Mouse (Mus musculus) liver, embryonic 15.5 days (tissue): Measurements from ENCODE around the gene 4933427I04Rik. TPM values are rescaled to one million over a fixed set of nuclear protein-coding genes. Genes with fewer than 3 reads are reported as not detected.

Experiments used
- ATAC-seq: fragments of 200-750 bp; cut with Nextera tagmentation; 2 replicates; pipeline ENCODE4 v1.8.0; 2017; ENCODE audit warnings: moderate number of reproducible peaks, mild to moderate bottlenecking, moderate library complexity; ENCODE audit not compliant: insufficient read depth
- H3K27ac ChIP-seq: fragments of 300-500 bp; sonication (generic); replicated peaks from 2 replicates; pipeline ENCODE4 v1.5.1; 2015; ENCODE audit warnings: mild to moderate bottlenecking, inconsistent platforms
- H3K27me3 ChIP-seq: fragments of 300-500 bp; sonication (generic); 2 replicates; pipeline ENCODE4 v1.6.1; 2015; ENCODE audit warnings: mild to moderate bottlenecking, inconsistent platforms
- H3K36me3 ChIP-seq: fragments of 300-500 bp; sonication (generic); replicated peaks from 2 replicates; pipeline ENCODE4 v1.6.1; 2015; ENCODE audit warnings: moderate library complexity, mild to moderate bottlenecking, inconsistent platforms
- H3K4me1 ChIP-seq: fragments of 300-500 bp; sonication (generic); replicated peaks from 2 replicates; pipeline ENCODE4 v1.6.1; 2015; ENCODE audit warnings: inconsistent platforms
- H3K4me2 ChIP-seq: fragments of 300-500 bp; sonication (generic); 2 replicates; pipeline ENCODE4 v1.6.1; 2015; ENCODE audit warnings: moderate library complexity, mild to moderate bottlenecking, inconsistent platforms
- H3K4me3 ChIP-seq: fragments of 300-500 bp; sonication (generic); replicated peaks from 2 replicates; pipeline ENCODE4 v1.5.1; 2015; ENCODE audit warnings: mild to moderate bottlenecking, inconsistent platforms
- H3K9ac ChIP-seq: fragments of 300-500 bp; sonication (generic); 2 replicates; pipeline ENCODE4 v1.6.1; 2015; ENCODE audit warnings: moderate library complexity, mild to moderate bottlenecking, inconsistent platforms
- H3K9me3 ChIP-seq: fragments of 300-500 bp; sonication (generic); replicated peaks from 2 replicates; pipeline ENCODE4 v1.6.1; 2016; ENCODE audit warnings: inconsistent platforms
- WGBS: fragments of 180-500 bp; shearing (Covaris S2); methylation state at CpG from one replicate; pipeline ENCODE4 v1.1.7; 2015; ENCODE audit warnings: mixed read lengths; ENCODE audit not compliant: insufficient replicate concordance; 5-methylcytosine and 5-hydroxymethylcytosine counted together
- polyA plus RNA-seq: library from polyadenylated mRNA; unstranded; fragments of >200 nt; fragmentation: Nextera tagmentation; extraction: Ambion mirVana; gene quantifications from 2 replicates; pipeline ENCODE4 v1.2.1, GENCODE M21; 2015

Gene 4933427I04Rik
- 0.03 TPM in 1 of 2 replicates, not detected in the other for polyA plus RNA-seq

DNA sequence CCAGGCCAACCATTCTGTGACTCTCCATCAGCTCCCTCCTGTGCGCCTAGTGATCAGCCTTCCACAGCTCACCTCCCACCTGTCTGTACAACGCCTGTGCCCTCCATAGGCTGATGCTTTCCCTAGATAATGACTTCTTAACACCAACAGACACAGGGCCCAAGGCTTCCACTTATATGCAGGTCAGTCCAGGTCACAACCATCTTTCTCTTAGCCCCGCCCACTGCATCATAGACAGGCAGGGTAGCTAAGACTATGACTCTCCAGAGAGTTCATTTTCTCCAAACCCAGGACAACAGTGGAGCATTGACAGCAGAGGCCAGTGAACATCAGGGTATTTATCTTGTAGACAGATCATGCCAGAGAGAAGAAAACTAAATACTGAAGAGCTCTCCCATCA lies at the start of gene 4933427I04Rik:
Gene 4933427I04Rik, plus strand, starts transcription at position 301 of the 400 bp plus-strand sequence.
- no peak within 1 kb of the TSS for H3K27ac ChIP-seq
- ATAC-seq: no peak
- no peaks in the 10 kb centered on the region for H3K4me1 ChIP-seq
- H3K4me3 ChIP-seq: no peak within 1 kb of the TSS
- no peak within 1 kb of the TSS for H3K4me2 ChIP-seq
- 57% methylated on average over 3 of the region's 3 CpGs for WGBS
- no peaks in the 10 kb centered on the region for H3K9me3 ChIP-seq
- H3K27me3 ChIP-seq: no peaks in the 10 kb centered on the region
- H3K36me3 ChIP-seq: no peaks in the 10 kb centered on the region
- no peak within 1 kb of the TSS for H3K9ac ChIP-seq

GRCm38 (mm10) chr4:123810475-123811295 lies 48.8 kb upstream of the 4933427I04Rik start:
- no peak for ATAC-seq
- Histone ChIP-seq H3K4me2 (no peak overlapping the region), H3K36me3 (no peaks in the 10 kb centered on the region), H3K9ac (no peak overlapping the region), H3K9me3 (no peaks in the 10 kb centered on the region), H3K27me3 (no peaks in the 10 kb centered on the region), H3K27ac (no peak overlapping the region), H3K4me1 (no peaks in the 10 kb centered on the region), H3K4me3 (no peak overlapping the region)
- WGBS: 59% methylated on average over 12 of the region's 12 CpGs

DNA sequence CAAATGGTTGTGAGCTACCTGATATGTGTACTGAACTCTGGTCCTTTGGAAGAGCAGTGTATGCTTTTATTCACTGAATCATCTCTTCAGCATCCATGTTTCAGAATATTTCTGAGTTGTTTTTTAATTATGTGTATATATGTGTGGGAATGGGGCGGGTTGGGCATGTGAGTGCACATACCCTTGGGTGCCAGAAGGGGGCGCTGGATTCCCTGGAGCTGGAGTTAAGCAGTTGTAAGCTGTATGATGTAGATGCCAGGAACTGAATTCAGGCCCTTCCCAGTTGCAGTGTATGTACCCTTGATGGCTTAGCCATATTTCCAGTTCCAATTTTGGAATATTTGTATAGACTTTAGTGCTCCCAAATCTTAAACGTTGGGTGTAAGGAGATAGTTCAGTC lies 47.0 kb upstream of the 4933427I04Rik start:
- Histone ChIP-seq H3K27ac (no peak overlapping the region), H3K4me3 (no peak overlapping the region), H3K9ac (no peak overlapping the region), H3K36me3 (no peaks in the 10 kb centered on the region), H3K27me3 (no peaks in the 10 kb centered on the region), H3K9me3 (no peaks in the 10 kb centered on the region), H3K4me2 (no peak overlapping the region), H3K4me1 (no peaks in the 10 kb centered on the region)
- 44% methylated on average over 3 of the region's 3 CpGs for WGBS
- ATAC-seq: no peak

DNA sequence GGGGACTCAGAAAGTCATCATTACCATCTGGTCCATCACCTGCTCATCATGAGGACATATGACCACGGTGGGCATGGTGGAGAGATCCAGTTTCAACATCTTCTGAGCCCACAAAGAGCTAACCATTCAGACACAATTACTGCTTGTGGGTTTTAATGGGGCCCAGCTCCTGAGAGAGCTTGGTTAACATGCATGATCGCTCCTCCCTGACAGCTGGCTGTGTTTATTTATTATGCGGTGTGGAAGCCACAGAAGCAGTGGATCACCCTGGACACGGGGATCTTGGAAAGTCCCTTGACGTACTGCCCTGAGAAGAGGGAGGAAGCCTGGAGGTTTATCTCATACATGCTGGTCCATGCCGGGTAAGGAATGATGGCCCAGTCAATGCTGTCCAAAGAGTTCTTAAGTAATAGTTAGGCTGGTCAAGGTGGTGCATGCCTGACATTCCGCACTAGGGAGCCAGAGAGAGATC lies 45.4 kb upstream of the 4933427I04Rik start:
- 59% methylated on average over 7 of the region's 7 CpGs for WGBS
- ATAC-seq: no peak
- no peak overlapping the region for H3K9ac ChIP-seq

DNA sequence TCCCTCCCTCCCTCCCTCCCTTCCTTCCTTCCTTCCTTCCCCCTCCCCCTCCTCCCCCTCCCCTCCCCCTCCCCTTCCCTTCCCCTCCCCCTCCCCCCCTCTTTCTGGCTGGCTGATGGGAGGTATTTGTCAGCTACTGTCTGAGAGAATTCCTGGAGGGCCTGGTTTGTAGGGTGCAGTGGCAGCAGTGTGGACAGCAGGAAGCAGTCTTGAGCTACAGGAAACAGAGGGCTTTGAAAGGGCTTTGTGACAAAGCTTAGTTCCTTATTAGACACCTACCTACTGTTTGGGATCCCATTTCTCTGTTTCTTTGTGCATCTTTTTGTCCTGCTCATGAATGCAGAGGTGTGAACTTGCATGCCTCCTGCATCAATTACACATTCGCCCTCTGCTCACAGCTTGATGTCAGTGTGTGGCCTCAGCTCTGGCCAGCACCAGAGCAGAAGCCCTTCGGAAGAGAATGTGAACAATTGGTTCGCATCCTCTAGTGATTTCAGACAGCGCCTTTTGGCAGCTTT lies 40.3 kb upstream of the 4933427I04Rik start:
- H3K9me3 ChIP-seq: no peaks in the 10 kb centered on the region
- no peak overlapping the region for H3K9ac ChIP-seq
- no peak overlapping the region for H3K27ac ChIP-seq
- ATAC-seq: no peak
- no peak overlapping the region for H3K4me3 ChIP-seq
- no peak overlapping the region for H3K4me2 ChIP-seq
- H3K36me3 ChIP-seq: no peaks in the 10 kb centered on the region
- WGBS: 45% methylated on average over 4 of the region's 4 CpGs
- H3K4me1 ChIP-seq: no peaks in the 10 kb centered on the region
- H3K27me3 ChIP-seq: no peaks in the 10 kb centered on the region

More for the DNA sequence above, 45.4 kb upstream of the 4933427I04Rik start:
- Histone ChIP-seq H3K36me3 (no peaks in the 10 kb centered on the region), H3K27me3 (no peaks in the 10 kb centered on the region), H3K27ac (no peak overlapping the region), H3K4me2 (no peak overlapping the region), H3K9me3 (no peaks in the 10 kb centered on the region), H3K4me1 (no peaks in the 10 kb centered on the region), H3K4me3 (no peak overlapping the region)

- H3K27me3 ChIP-seq: no peaks in the 10 kb centered on the region
- ATAC-seq: no peak
- H3K9ac ChIP-seq: no peak overlapping the region
- no peak overlapping the region for H3K4me2 ChIP-seq
- H3K9me3 ChIP-seq: no peaks in the 10 kb centered on the region
- 66% methylated on average over 8 of the region's 8 CpGs for WGBS
- H3K36me3 ChIP-seq: no peaks in the 10 kb centered on the region
- no peaks in the 10 kb centered on the region for H3K4me1 ChIP-seq
- no peak overlapping the region for H3K27ac ChIP-seq
- H3K4me3 ChIP-seq: no peak overlapping the region
Measured at GRCm38 (mm10) chr4:123842126-123842525, 17.4 kb upstream of the 4933427I04Rik start.

DNA sequence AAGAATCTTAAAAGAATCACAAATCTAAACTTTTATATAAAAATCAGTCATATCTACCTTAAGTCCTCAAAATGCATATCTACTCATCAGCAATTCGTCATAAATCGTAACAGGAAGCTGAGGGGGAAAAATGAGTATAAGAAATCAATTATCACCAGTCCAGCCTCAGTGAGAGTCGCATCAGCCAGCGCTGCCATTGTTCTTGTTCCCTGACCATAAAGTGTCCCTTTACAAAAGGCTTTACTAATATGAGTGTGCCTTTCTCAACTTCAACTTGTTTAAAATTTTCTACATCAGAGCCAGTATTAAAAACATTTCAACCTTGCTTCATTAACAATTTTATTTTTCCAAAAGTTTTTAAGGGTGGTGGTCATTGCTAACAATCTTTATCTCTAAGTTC lies 2.6 kb upstream of the 4933427I04Rik start:
- Histone ChIP-seq H3K4me3 (no peak overlapping the region), H3K4me1 (no peaks in the 10 kb centered on the region), H3K27me3 (no peaks in the 10 kb centered on the region), H3K36me3 (no peaks in the 10 kb centered on the region), H3K27ac (no peak overlapping the region), H3K9ac (no peak overlapping the region), H3K4me2 (no peak overlapping the region), H3K9me3 (no peaks in the 10 kb centered on the region)
- ATAC-seq: no peak
- WGBS: 52% methylated on average over 4 of the region's 4 CpGs

- WGBS: 60% methylated on average over 7 of the region's 7 CpGs
- no peak for ATAC-seq
Measured at GRCm38 (mm10) chr4:123858090-123858489, 1.4 kb upstream of the 4933427I04Rik start.

GRCm38 (mm10) chr4:123859803-123860202 lies 324 bp downstream of the 4933427I04Rik start:
- Histone ChIP-seq H3K27me3 (no peaks in the 10 kb centered on the region), H3K4me2 (no peak overlapping the region), H3K9me3 (no peaks in the 10 kb centered on the region), H3K9ac (no peak overlapping the region), H3K4me1 (no peaks in the 10 kb centered on the region), H3K36me3 (no peaks in the 10 kb centered on the region), H3K4me3 (no peak overlapping the region), H3K27ac (no peak overlapping the region)
- no peak for ATAC-seq
- WGBS: 43% methylated on average over 2 of the region's 2 CpGs

More at GRCm38 (mm10) chr4:123858090-123858489, 1.4 kb upstream of the 4933427I04Rik start:
- Histone ChIP-seq H3K36me3 (no peaks in the 10 kb centered on the region), H3K9me3 (no peaks in the 10 kb centered on the region), H3K4me1 (no peaks in the 10 kb centered on the region), H3K4me2 (no peak overlapping the region), H3K27ac (no peak overlapping the region), H3K4me3 (no peak overlapping the region), H3K27me3 (no peaks in the 10 kb centered on the region), H3K9ac (no peak overlapping the region)

- no peak overlapping the region for H3K4me2 ChIP-seq
- 53% methylated on average over 5 of the region's 5 CpGs for WGBS
- H3K27me3 ChIP-seq: no peaks in the 10 kb centered on the region
- no peak overlapping the region for H3K9ac ChIP-seq
- no peak overlapping the region for H3K4me3 ChIP-seq
- no peaks in the 10 kb centered on the region for H3K4me1 ChIP-seq
- ATAC-seq: no peak
- no peak overlapping the region for H3K27ac ChIP-seq
- no peaks in the 10 kb centered on the region for H3K9me3 ChIP-seq
- no peaks in the 10 kb centered on the region for H3K36me3 ChIP-seq
Measured at GRCm38 (mm10) chr4:123860621-123861020, 1.1 kb downstream of the 4933427I04Rik start.

DNA sequence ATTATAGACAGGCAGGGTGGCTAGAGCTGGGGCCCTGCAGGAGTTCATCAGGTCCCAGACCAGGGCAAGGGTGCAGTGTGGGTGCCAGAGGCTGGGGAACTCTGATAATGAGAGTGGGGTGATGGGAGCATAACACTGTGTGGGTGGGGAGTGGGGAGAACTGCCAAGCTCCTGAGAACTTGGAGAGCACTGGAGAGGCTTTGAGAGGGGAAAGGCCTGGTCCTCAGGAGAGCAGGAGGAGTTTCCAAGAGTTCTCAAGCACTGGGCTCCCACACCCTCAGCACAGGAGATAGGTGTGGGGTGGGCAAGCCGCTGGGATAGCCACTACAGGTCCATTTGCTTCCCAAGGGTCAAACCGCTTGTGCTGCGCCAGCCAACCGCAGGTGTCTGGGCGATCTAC lies 34.2 kb downstream of the 4933427I04Rik start:
- Histone ChIP-seq H3K9ac (no peak overlapping the region), H3K4me1 (no peaks in the 10 kb centered on the region), H3K4me3 (no peak overlapping the region), H3K36me3 (no peaks in the 10 kb centered on the region), H3K27ac (no peak overlapping the region), H3K9me3 (no peaks in the 10 kb centered on the region), H3K27me3 (no peaks in the 10 kb centered on the region), H3K4me2 (no peak overlapping the region)
- WGBS: 73% methylated on average over 5 of the region's 5 CpGs
- no peak for ATAC-seq
